Comparison of ENCODE assay signal across 7 mouse cellular contexts in genomic region chr6:121261233-121261632, GRCm38 (mm10). TPM values are rescaled to one million over a fixed set of nuclear protein-coding genes. Genes with fewer than 3 reads are reported as not detected.
"Had no signal": no experiment of that assay in that cellular context is flagged by ENCODE, and none has a peak within 500 bp of the region (broad histone marks: within the 10 kb centered on the region; RNA-seq: fewer than 3 reads in every experiment).

No protein-coding gene starts in this region.

- H3K4me2 ChIP-seq: limb, embryonic 13.5 days; midbrain, embryonic 12.5 days; stomach, embryonic 15.5 days had no signal

- H3K4me3 ChIP-seq: limb, embryonic 13.5 days; megakaryocyte, embryonic 14.5 days; midbrain, embryonic 12.5 days; stomach, embryonic 15.5 days had no signal

- H3K36me3 ChIP-seq: limb, embryonic 13.5 days; midbrain, embryonic 12.5 days; stomach, embryonic 15.5 days had no signal

- H3K4me1 ChIP-seq: limb, embryonic 13.5 days; midbrain, embryonic 12.5 days; stomach, embryonic 15.5 days had no signal

- H3K27me3 ChIP-seq: limb, embryonic 13.5 days; megakaryocyte, embryonic 14.5 days; midbrain, embryonic 12.5 days; stomach, embryonic 15.5 days had no signal

- H3K27ac ChIP-seq: limb, embryonic 13.5 days; liver, embryonic 14.5 days; midbrain, embryonic 12.5 days; stomach, embryonic 15.5 days had no signal

- H3K9ac ChIP-seq: limb, embryonic 13.5 days; liver, embryonic 14.5 days; midbrain, embryonic 12.5 days; stomach, embryonic 15.5 days had no signal

- H3K9me3 ChIP-seq: megakaryocyte, embryonic 14.5 days; midbrain, embryonic 12.5 days; stomach, embryonic 15.5 days had no signal

RNA-seq across cellular contexts. Expression of gene Usp18, which starts 15.5 kb away (rescaled TPM):
- total RNA-seq: layer of hippocampus, postnatal 14 days; left cerebral cortex, postnatal 4 days had no signal

RNA-seq across cellular contexts. Expression of gene Tuba8, which starts 50.7 kb away (rescaled TPM):
- polyA plus RNA-seq: midbrain, embryonic 12.5 days had no signal
